Mouse (Mus musculus) liver, adult 2 months (tissue): Measurements from ENCODE around the gene Fgd6. TPM values are rescaled to one million over a fixed set of nuclear protein-coding genes. Genes with fewer than 3 reads are reported as not detected.
A peak's percentile ranks its signal among the peaks of the same experiment; 100 is the strongest.

Experiments
- DNase-seq: peaks from one replicate; pipeline ENCODE4 v3.0.0-alpha.2; 2011; ENCODE audit warnings: low read depth, low spot score; ENCODE audit errors: extremely low read depth
- H3K27ac ChIP-seq: fragments of 200-500 bp; replicated peaks from 2 replicates; pipeline ENCODE4 v1.5.1; 2012; ENCODE audit warnings: low read depth, mild to moderate bottlenecking, control low read depth, inconsistent platforms, low read length; ENCODE audit not compliant: insufficient read depth
- H3K27me3 ChIP-seq: fragments of 200-500 bp; 2 replicates; pipeline ENCODE4 v1.6.1; 2012; ENCODE audit warnings: mild to moderate bottlenecking, moderate library complexity, low read length, inconsistent platforms; ENCODE audit not compliant: control insufficient read depth, insufficient read depth
- H3K36me3 ChIP-seq: fragments of 200-500 bp; 2 replicates; pipeline ENCODE4 v1.6.1; 2012; ENCODE audit warnings: low read length, inconsistent platforms; ENCODE audit not compliant: control insufficient read depth, insufficient read depth
- H3K4me1 ChIP-seq: fragments of 200-500 bp; 2 replicates; pipeline ENCODE4 v1.6.1; 2011; ENCODE audit warnings: low read length; ENCODE audit not compliant: control insufficient read depth, insufficient read depth
- H3K4me3 ChIP-seq: fragments of 200-500 bp; 2 replicates; pipeline ENCODE4 v1.5.1; 2011; ENCODE audit warnings: low read depth, mild to moderate bottlenecking, control low read depth, low read length, moderate library complexity; ENCODE audit not compliant: insufficient read depth
- H3K79me2 ChIP-seq: fragments of 200-500 bp; 2 replicates; pipeline ENCODE4 v1.6.1; 2012; ENCODE audit warnings: inconsistent platforms, mild to moderate bottlenecking, low read length, moderate library complexity; ENCODE audit not compliant: control insufficient read depth, insufficient read depth
- H3K9ac ChIP-seq: fragments of 200-500 bp; 2 replicates; pipeline ENCODE4 v1.6.1; 2012; ENCODE audit warnings: low read depth, mild to moderate bottlenecking, control low read depth, inconsistent platforms, low read length
- CTCF ChIP-seq: fragments of 200-500 bp; IDR thresholded peaks from 2 replicates; pipeline ENCODE4 v1.5.1; 2011; ENCODE audit warnings: low read depth, low read length, control low read depth
- POLR2A ChIP-seq: fragments of 200-500 bp; IDR thresholded peaks from 2 replicates; pipeline ENCODE4 v1.6.1; 2011; ENCODE audit warnings: low read length, control low read depth; ENCODE audit not compliant: insufficient read depth; ENCODE audit errors: extremely low read depth
- WGBS: fragments of 180-500 bp; shearing (Covaris S2); methylation state at CpG from one replicate; pipeline ENCODE4 v1.1.7; 2018; 5-methylcytosine and 5-hydroxymethylcytosine counted together
- polyA plus RNA-seq: library from polyadenylated mRNA; depleted of rRNA; stranded (reverse); fragments of >200 nt; gene quantifications from 2 replicates; pipeline ENCODE4 v1.2.3, GENCODE M21; 2012; rRNA removed
- total RNA-seq: library from RNA; depleted of rRNA; stranded (reverse); fragments of >200 nt; gene quantifications from 2 replicates; pipeline ENCODE4 v1.2.3, GENCODE M21; 2014; rRNA removed

The Fgd6 gene
- total and polyA plus RNA-seq, 2 experiments, result 4.2 to 17.2 TPM

GRCm38 (mm10) chr10:94171440-94172130 is 135.8 kb downstream of the Fgd6 start:
- peak overlapping the region; percentile 78 for H3K27ac ChIP-seq

GRCm38 (mm10) chr10:94172137-94172536 is 136.3 kb downstream of the Fgd6 start:
- TF ChIP-seq POLR2A (no peak), CTCF (no peak)
- H3K36me3 ChIP-seq, result peaks cover 49% of the 10 kb centered on the region

More at GRCm38 (mm10) chr10:94171440-94172130, 135.8 kb downstream of the Fgd6 start:
- TF ChIP-seq POLR2A (no peak), CTCF (no peak)
- 23% methylated on average over 12 of the region's 12 CpGs for WGBS
- no peak overlapping the region for H3K9ac ChIP-seq
- H3K4me3 ChIP-seq, result no peak overlapping the region
- H3K27me3 ChIP-seq, result no peaks in the 10 kb centered on the region
- no peaks in the 10 kb centered on the region for H3K79me2 ChIP-seq
- peaks cover 3% of the 10 kb centered on the region; the same call in 1 of the 2 replicates for H3K4me1 ChIP-seq
- DNase-seq, result peak; percentile 93
- H3K36me3 ChIP-seq, result peaks cover 53% of the 10 kb centered on the region

DNA sequence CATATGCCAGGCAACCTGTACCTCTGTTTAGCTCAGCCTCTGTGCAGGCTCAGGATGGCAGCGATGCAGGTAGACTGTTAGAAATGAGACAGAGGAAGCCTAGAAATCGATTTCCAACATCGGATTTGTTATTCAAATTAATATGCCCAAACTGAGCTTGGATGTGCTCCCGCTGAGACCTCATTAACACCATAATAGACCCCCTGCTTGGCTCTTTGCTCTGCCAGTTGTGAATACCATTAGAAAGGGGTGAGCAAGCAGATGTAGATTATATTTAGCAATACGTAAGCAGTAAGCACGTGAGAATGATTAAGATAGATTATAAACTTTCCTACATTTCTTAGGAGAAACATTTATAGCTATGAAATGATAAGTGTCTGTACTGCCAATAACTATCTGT is 136.9 kb downstream of the Fgd6 start:
- Histone ChIP-seq H3K4me1 (peaks cover 3% of the 10 kb centered on the region; the same call in 1 of the 2 replicates), H3K36me3 (peaks cover 43% of the 10 kb centered on the region), H3K4me3 (no peak overlapping the region), H3K79me2 (no peaks in the 10 kb centered on the region), H3K9ac (no peak overlapping the region), H3K27me3 (no peaks in the 10 kb centered on the region), H3K27ac (no peak overlapping the region)
- 90% methylated on average over 6 of the region's 6 CpGs for WGBS
- TF ChIP-seq POLR2A (no peak), CTCF (no peak)
- DNase-seq, result no peak

More at GRCm38 (mm10) chr10:94172137-94172536, 136.3 kb downstream of the Fgd6 start:
- no peak overlapping the region for H3K4me3 ChIP-seq
- no peaks in the 10 kb centered on the region for H3K27me3 ChIP-seq
- WGBS, result 85% methylated on average over 11 of the region's 11 CpGs
- no peak for DNase-seq
- H3K27ac ChIP-seq, result peak overlapping the region; percentile 78
- H3K4me1 ChIP-seq, result peaks cover 3% of the 10 kb centered on the region; the same call in 1 of the 2 replicates
- H3K9ac ChIP-seq, result no peak overlapping the region
- H3K79me2 ChIP-seq, result no peaks in the 10 kb centered on the region

DNA sequence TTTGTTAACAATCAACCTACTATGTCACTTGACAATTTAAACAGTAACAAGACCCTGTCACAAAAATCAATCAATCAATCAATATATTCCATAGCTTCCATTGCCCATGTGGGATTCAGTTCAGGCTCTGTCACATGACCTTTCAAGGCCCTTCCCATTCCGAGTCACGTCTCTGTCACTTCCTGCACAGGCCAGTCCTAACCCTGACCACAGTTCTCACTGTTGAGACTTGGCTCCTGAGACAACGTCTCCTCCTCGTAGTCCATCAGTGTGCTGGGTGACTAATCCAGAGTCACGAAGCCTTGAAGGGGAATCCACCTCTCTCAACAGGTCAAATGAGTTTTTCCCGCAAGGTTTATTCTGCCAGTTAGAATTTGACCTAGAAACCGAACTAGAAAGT is 138.9 kb downstream of the Fgd6 start:
- Histone ChIP-seq H3K27ac (no peak overlapping the region), H3K36me3 (peaks cover 33% of the 10 kb centered on the region), H3K4me1 (peaks cover 3% of the 10 kb centered on the region; the same call in 1 of the 2 replicates), H3K79me2 (no peaks in the 10 kb centered on the region; the same call in 1 of the 2 replicates), H3K27me3 (no peaks in the 10 kb centered on the region), H3K9ac (no peak overlapping the region), H3K4me3 (no peak overlapping the region)
- 18% methylated on average over 7 of the region's 7 CpGs for WGBS
- no peak for TF ChIP-seq CTCF
- TF ChIP-seq POLR2A, result no peak
- peak; percentile 55 for DNase-seq

DNA sequence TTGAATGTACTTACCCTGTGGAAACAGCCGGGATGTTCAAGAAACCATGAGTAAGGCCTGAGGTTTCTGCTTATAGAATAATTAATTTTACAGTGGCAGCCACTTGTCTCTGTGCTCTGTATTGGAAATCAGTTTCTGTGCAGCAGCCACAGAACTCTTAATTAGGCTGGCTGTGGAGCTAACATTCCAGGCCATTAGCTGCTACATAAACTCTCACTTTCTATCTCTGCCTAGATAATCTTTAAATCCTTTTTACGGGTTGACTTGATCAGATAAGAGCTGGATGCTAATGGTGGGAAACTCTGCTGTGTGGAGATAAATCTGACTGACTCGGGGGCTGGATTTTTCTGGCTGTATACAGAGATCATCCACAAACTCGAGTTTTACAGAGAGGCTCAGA is 147.4 kb downstream of the Fgd6 start:
- TF ChIP-seq CTCF, result no peak
- no peak for TF ChIP-seq POLR2A
- no peak overlapping the region for H3K27ac ChIP-seq
- H3K4me1 ChIP-seq, result no peaks in the 10 kb centered on the region
- H3K27me3 ChIP-seq, result no peaks in the 10 kb centered on the region
- DNase-seq, result no peak
- no peak overlapping the region for H3K4me3 ChIP-seq
- no peaks in the 10 kb centered on the region for H3K79me2 ChIP-seq
- peaks cover 36% of the 10 kb centered on the region for H3K36me3 ChIP-seq
- WGBS, result 67% methylated on average over 4 of the region's 4 CpGs
- H3K9ac ChIP-seq, result no peak overlapping the region

Other genes starting within 250 kb of the Fgd6 start
- gene Usp44, start 204.4 kb upstream of the Fgd6 start, total RNA-seq, result not detected in 2 replicates
- not detected in 2 replicates for gene Usp44, start 204.4 kb upstream of the Fgd6 start, polyA plus RNA-seq
- gene Metap2, start 138.9 kb upstream of the Fgd6 start, total RNA-seq, result 32.8 and 42.6 TPM in 2 replicates
- gene Metap2, start 138.9 kb upstream of the Fgd6 start, polyA plus RNA-seq, result 15.4 and 20.3 TPM in 2 replicates
- 9.2 and 11.7 TPM in 2 replicates for gene Vezt, start 184 bp upstream of the Fgd6 start, total RNA-seq
- gene Vezt, start 184 bp upstream of the Fgd6 start, polyA plus RNA-seq, result 6.4 and 6.5 TPM in 2 replicates
- 6.4 and 8.3 TPM in 2 replicates for gene Nr2c1, start 112.0 kb downstream of the Fgd6 start, total RNA-seq
- 3.4 and 3.7 TPM in 2 replicates for gene Nr2c1, start 112.0 kb downstream of the Fgd6 start, polyA plus RNA-seq
- gene Ndufa12, start 162.7 kb downstream of the Fgd6 start, total RNA-seq, result 205 and 237 TPM in 2 replicates
- 74.6 and 83.6 TPM in 2 replicates for gene Ndufa12, start 162.7 kb downstream of the Fgd6 start, polyA plus RNA-seq